Mouse (Mus musculus) heart, embryonic 11.5 days (tissue): ENCODE measurements around the gene Scd1. TPM values are rescaled to one million over a fixed set of nuclear protein-coding genes. Genes with fewer than 3 reads are reported as not detected.

Source experiments
- ATAC-seq: fragments of 200-750 bp; cut with Nextera tagmentation; replicated peaks from 2 replicates; pipeline ENCODE4 v1.8.0; 2017; ENCODE audit warnings: moderate library complexity; ENCODE audit not compliant: insufficient number of reproducible peaks, low FRiP score, low TSS enrichment
- H3K27ac ChIP-seq: fragments of 300-500 bp; sonication (generic); 2 replicates; pipeline ENCODE4 v1.5.1; 2014; ENCODE audit warnings: mild to moderate bottlenecking, low read depth, low read length
- H3K27me3 ChIP-seq: fragments of 300-500 bp; sonication (generic); 2 replicates; pipeline ENCODE4 v1.6.1; 2014; ENCODE audit warnings: mild to moderate bottlenecking, low read length, mixed read lengths; ENCODE audit not compliant: control insufficient read depth, insufficient read depth
- H3K36me3 ChIP-seq: fragments of 300-500 bp; sonication (generic); 2 replicates; pipeline ENCODE4 v1.6.1; 2014; ENCODE audit warnings: mild to moderate bottlenecking, low read length, moderate library complexity, mixed read lengths; ENCODE audit not compliant: control insufficient read depth, insufficient read depth
- H3K4me1 ChIP-seq: fragments of 300-500 bp; sonication (generic); 2 replicates; pipeline ENCODE4 v1.6.1; 2014; ENCODE audit warnings: low read length; ENCODE audit not compliant: control insufficient read depth, insufficient read depth
- H3K4me2 ChIP-seq: fragments of 300-500 bp; sonication (generic); 2 replicates; pipeline ENCODE4 v1.6.1; 2014; ENCODE audit warnings: mild to moderate bottlenecking, moderate library complexity
- H3K4me3 ChIP-seq: fragments of 300-500 bp; sonication (generic); 2 replicates; pipeline ENCODE4 v1.5.1; 2014; ENCODE audit warnings: low read depth, low read length
- H3K9ac ChIP-seq: fragments of 300-500 bp; sonication (generic); 2 replicates; pipeline ENCODE4 v1.6.1; 2014; ENCODE audit warnings: mild to moderate bottlenecking, low read depth, low read length, moderate library complexity
- H3K9me3 ChIP-seq: fragments of 300-500 bp; sonication (generic); replicated peaks from 2 replicates; pipeline ENCODE4 v1.6.1; 2016; ENCODE audit warnings: low read length; ENCODE audit not compliant: control insufficient read depth
- WGBS: fragments of 180-500 bp; shearing (Covaris S2); extraction: QIAGEN DNeasy Blood & Tissue Kit; methylation state at CpG from one replicate; pipeline ENCODE4 v1.1.7; 2014; ENCODE audit not compliant: insufficient replicate concordance; 5-methylcytosine and 5-hydroxymethylcytosine counted together
- polyA plus RNA-seq: library from polyadenylated mRNA; unstranded; fragments of >200 nt; fragmentation: Nextera tagmentation; extraction: Ambion mirVana; gene quantifications from 2 replicates; pipeline ENCODE4 v1.2.1, GENCODE M21; 2014

Gene Scd1
- polyA plus RNA-seq, 1 experiment from 2014 or later = 2.1 TPM

- no peak overlapping the region for H3K27ac ChIP-seq
Observed at GRCm38 (mm10) chr19:44365733-44366132, 41.9 kb downstream of the Scd1 start.

DNA sequence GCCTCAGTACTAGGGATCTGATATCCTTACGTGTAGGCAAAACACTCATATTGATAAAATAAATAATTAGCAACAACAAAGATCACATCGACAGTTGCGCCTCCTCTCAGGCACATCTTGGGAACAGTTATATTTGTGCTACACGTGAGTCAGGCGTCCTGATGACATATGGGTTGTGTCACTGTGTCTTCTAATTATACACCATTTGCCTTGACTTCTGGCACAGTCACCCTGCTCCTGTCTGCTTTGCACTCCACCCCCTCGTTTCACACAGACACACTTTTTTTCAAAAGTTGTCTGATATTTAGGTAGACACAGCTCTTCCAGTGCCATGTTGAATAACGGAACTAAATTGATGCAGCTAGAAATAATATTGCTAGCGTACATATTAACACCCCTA lies 43.6 kb downstream of the Scd1 start:
- 77% methylated on average over 8 of the region's 8 CpGs for WGBS
- no peaks in the 10 kb centered on the region for H3K9me3 ChIP-seq
- no peak overlapping the region for H3K9ac ChIP-seq
- H3K27me3 ChIP-seq = no peaks in the 10 kb centered on the region
- no peak overlapping the region for H3K4me2 ChIP-seq
- H3K4me3 ChIP-seq = no peak overlapping the region
- H3K27ac ChIP-seq = no peak overlapping the region
- H3K4me1 ChIP-seq = no peaks in the 10 kb centered on the region
- no peaks in the 10 kb centered on the region for H3K36me3 ChIP-seq
- ATAC-seq = no peak

More at GRCm38 (mm10) chr19:44365733-44366132, 41.9 kb downstream of the Scd1 start:
- no peaks in the 10 kb centered on the region for H3K36me3 ChIP-seq
- H3K4me1 ChIP-seq = no peaks in the 10 kb centered on the region
- no peaks in the 10 kb centered on the region for H3K9me3 ChIP-seq
- no peaks in the 10 kb centered on the region; the same call in 1 of the 2 replicates for H3K27me3 ChIP-seq
- H3K9ac ChIP-seq = no peak overlapping the region
- ATAC-seq = no peak
- 86% methylated on average over 4 of the region's 4 CpGs for WGBS
- H3K4me3 ChIP-seq = no peak overlapping the region
- no peak overlapping the region for H3K4me2 ChIP-seq

DNA sequence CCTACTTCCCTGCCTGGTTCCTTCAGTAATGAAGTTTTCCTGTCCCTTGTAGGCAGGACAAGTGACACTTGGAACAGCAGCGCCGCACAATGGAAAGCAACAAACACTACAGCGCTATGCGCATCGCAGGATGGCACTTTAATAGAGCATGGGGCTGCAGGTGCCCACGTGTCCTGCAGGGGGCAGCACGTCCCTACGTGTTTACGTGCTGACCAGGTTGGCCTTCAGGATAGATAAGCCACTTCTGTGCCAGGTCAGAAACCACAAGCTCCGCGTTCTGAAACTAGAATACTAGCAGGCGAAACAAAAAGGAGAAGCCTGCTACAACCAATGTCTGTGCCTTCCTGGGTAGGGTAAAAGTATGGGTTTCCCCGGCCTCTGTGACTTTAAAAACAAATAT lies 44.1 kb downstream of the Scd1 start:
- Histone ChIP-seq H3K9me3 (no peaks in the 10 kb centered on the region), H3K27ac (no peak overlapping the region), H3K9ac (no peak overlapping the region), H3K4me2 (no peak overlapping the region), H3K36me3 (no peaks in the 10 kb centered on the region), H3K27me3 (no peaks in the 10 kb centered on the region), H3K4me3 (no peak overlapping the region), H3K4me1 (no peaks in the 10 kb centered on the region)
- 22% methylated on average over 13 of the region's 13 CpGs for whole genome bisulfite sequencing
- ATAC-seq = no peak

DNA sequence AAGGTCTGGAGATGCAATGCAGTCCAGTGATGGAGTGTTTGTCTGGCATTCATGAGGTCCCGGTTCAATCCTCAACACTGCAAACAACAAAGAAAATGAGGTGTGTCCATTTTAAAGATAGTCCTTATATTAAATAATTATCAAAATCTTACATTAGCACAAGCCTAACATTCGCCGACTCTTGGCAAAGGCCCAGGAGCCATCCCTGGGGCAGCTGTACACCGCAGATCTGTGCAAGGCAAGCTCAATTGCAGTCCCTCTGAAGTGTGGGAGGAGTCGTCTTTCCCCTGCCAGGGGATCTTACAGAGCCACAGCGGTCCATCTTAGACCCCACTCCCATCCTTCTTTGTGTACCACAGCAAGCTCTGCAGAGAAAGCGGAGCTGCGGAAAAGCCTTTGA lies 49.0 kb downstream of the Scd1 start:
- H3K27ac ChIP-seq = no peak overlapping the region
- no peak overlapping the region for H3K4me3 ChIP-seq
- no peaks in the 10 kb centered on the region for H3K27me3 ChIP-seq
- WGBS = 66% methylated on average over 8 of the region's 8 CpGs
- no peaks in the 10 kb centered on the region for H3K36me3 ChIP-seq
- no peak for ATAC-seq
- no peaks in the 10 kb centered on the region for H3K4me1 ChIP-seq
- H3K9ac ChIP-seq = no peak overlapping the region
- no peak overlapping the region for H3K4me2 ChIP-seq
- H3K9me3 ChIP-seq = no peaks in the 10 kb centered on the region

- ATAC-seq = no peak
- H3K4me1 ChIP-seq = no peaks in the 10 kb centered on the region
- no peak overlapping the region for H3K27ac ChIP-seq
- H3K4me2 ChIP-seq = no peak overlapping the region
- H3K9me3 ChIP-seq = no peaks in the 10 kb centered on the region
- H3K27me3 ChIP-seq = no peaks in the 10 kb centered on the region
- 81% methylated on average over 7 of the region's 7 CpGs for WGBS
- no peaks in the 10 kb centered on the region for H3K36me3 ChIP-seq
- no peak overlapping the region for H3K9ac ChIP-seq
- no peak overlapping the region for H3K4me3 ChIP-seq
Observed at GRCm38 (mm10) chr19:44351756-44352155, 55.9 kb downstream of the Scd1 start.

- no peaks in the 10 kb centered on the region for H3K4me1 ChIP-seq
- H3K9ac ChIP-seq = no peak overlapping the region
- no peaks in the 10 kb centered on the region for H3K9me3 ChIP-seq
- ATAC-seq = no peak
- no peak overlapping the region for H3K4me3 ChIP-seq
- H3K36me3 ChIP-seq = no peaks in the 10 kb centered on the region
- H3K27ac ChIP-seq = no peak overlapping the region
- H3K4me2 ChIP-seq = no peak overlapping the region
- 83% methylated on average over 8 of the region's 8 CpGs for WGBS
- H3K27me3 ChIP-seq = no peaks in the 10 kb centered on the region
Observed at GRCm38 (mm10) chr19:44349689-44350088, 58.0 kb downstream of the Scd1 start.

Other genes starting within 250 kb of the Scd1 start
- gene Pkd2l1, start 215.4 kb downstream of the Scd1 start, polyA plus RNA-seq = not detected in 2 replicates
- gene Scd3, start 204.6 kb downstream of the Scd1 start, polyA plus RNA-seq = 0.21 TPM in 1 of 2 replicates, not detected in the other
- 150 and 188 TPM in 2 replicates for gene Scd2, start 114.2 kb downstream of the Scd1 start, polyA plus RNA-seq
- gene Scd4, start 74.8 kb downstream of the Scd1 start, polyA plus RNA-seq = 0.11 and 0.18 TPM in 2 replicates
- not detected in 2 replicates for gene Wnt8b, start 85.6 kb upstream of the Scd1 start, polyA plus RNA-seq
- gene Sec31b, start 138.0 kb upstream of the Scd1 start, polyA plus RNA-seq = 1.1 and 1.2 TPM in 2 replicates
- gene Gm20538, start 145.0 kb upstream of the Scd1 start, polyA plus RNA-seq = not detected in 2 replicates
- gene Ndufb8, start 147.6 kb upstream of the Scd1 start, polyA plus RNA-seq = 826 and 917 TPM in 2 replicates
- 24.6 and 25.5 TPM in 2 replicates for gene Hif1an, start 155.0 kb upstream of the Scd1 start, polyA plus RNA-seq